Mouse (Mus musculus) heart, embryonic 10.5 days (tissue): ENCODE measurements at regions not wholly inside any gene's neighbourhood (a gene's known extent, or its start where the extent isn't known, plus 50 kb on each side); places are given as distances from the start of the nearest gene placed in this dataset.

Experiments used
- DNase-seq: peaks from one replicate; pipeline ENCODE4 v3.0.0-alpha.2; 2017; ENCODE audit warnings: low spot score
- H3K27ac ChIP-seq: fragments of 300-500 bp; sonication (generic); 2 replicates; pipeline ENCODE4 v1.5.1; 2016; ENCODE audit warnings: mild to moderate bottlenecking
- H3K27me3 ChIP-seq: fragments of 300-500 bp; sonication (generic); 2 replicates; pipeline ENCODE4 v1.6.1; 2016; ENCODE audit warnings: mild to moderate bottlenecking; ENCODE audit not compliant: poor library complexity, insufficient read depth, severe bottlenecking
- H3K36me3 ChIP-seq: fragments of 300-500 bp; sonication (generic); 2 replicates; pipeline ENCODE4 v1.6.1; 2016; ENCODE audit warnings: mild to moderate bottlenecking, moderate library complexity
- H3K4me1 ChIP-seq: fragments of 300-500 bp; sonication (generic); 2 replicates; pipeline ENCODE4 v1.6.1; 2016; ENCODE audit warnings: mild to moderate bottlenecking
- H3K4me3 ChIP-seq: fragments of 300-500 bp; sonication (generic); 2 replicates; pipeline ENCODE4 v1.5.1; 2016; ENCODE audit warnings: mild to moderate bottlenecking, moderate library complexity
- H3K9me3 ChIP-seq: fragments of 300-500 bp; sonication (generic); 2 replicates; pipeline ENCODE4 v1.6.1; 2016; ENCODE audit warnings: mild to moderate bottlenecking, moderate library complexity
- WGBS: fragments of 180-500 bp; shearing (Covaris S2); methylation state at CpG from one replicate; pipeline ENCODE4 v1.1.7; 2016; 5-methylcytosine and 5-hydroxymethylcytosine counted together

DNA sequence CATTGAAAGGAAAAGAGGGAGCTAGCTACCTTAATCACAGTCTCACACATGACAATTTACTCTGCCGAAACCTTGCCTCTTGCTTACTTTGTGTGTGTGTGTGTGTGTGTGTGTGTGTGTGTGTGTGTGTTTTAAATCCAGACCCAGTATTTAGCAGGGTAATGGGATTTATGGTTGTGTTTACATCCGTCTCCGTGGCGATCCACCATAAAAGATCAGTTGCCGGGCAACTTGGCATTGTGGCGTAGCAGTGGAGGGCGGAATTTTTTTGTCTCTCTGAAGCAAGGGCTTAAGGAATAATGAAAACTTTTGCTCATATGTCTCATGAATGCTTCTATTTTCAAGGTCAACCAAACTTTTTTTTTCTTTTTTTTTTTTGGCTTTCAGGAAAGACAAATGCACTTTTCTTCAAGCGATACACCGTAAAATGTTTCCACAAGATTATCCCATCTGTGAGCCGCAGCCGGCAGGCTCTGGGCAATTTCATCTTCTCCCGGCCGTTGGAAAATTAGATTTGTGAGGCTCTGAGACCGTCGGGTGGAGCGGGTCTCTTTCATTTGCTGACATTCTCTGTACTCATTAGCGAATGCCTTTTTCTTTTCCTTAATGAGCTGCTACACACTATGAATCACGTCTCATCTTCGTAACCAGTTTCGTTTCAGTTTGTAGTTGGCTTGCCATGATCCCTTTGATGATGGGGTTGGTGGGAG lies 53.9 kb upstream of the Ptch1 start:
- Histone ChIP-seq H3K9me3 (no peaks in the 10 kb centered on the region), H3K4me3 (no peak overlapping the region), H3K27me3 (no peaks in the 10 kb centered on the region), H3K36me3 (no peaks in the 10 kb centered on the region), H3K27ac (no peak overlapping the region), H3K4me1 (peaks cover under 1% of the 10 kb centered on the region; the same call in 1 of the 2 replicates)
- DNase-seq = no peak
- 74% methylated on average over 20 of the region's 20 CpGs for WGBS

DNA sequence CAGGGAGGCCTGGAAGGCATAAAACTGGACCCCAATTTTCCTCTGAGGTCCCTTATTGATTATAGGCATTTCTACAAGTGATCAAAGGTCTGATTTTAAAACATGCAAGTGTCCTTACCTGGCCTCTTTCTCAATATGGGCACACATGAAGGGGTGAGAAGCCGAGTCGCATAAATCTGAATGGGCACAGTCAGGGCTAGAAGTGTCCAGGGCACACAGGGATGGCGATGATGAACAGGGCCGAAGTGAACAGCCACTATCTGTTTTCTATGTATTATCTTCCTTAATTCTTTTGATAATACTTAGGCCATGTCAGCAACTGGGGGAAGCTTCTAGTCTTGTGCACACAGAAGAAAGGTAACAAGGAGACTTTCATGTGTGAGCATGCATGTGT lies 54.5 kb upstream of the Ptch1 start:
- Histone ChIP-seq H3K4me3 (no peak overlapping the region), H3K27me3 (no peaks in the 10 kb centered on the region), H3K4me1 (peaks cover 5% of the 10 kb centered on the region; the same call in 1 of the 2 replicates), H3K9me3 (no peaks in the 10 kb centered on the region), H3K36me3 (no peaks in the 10 kb centered on the region), H3K27ac (no peak overlapping the region)
- no peak for DNase-seq
- 84% methylated on average over 4 of the region's 4 CpGs for WGBS

DNA sequence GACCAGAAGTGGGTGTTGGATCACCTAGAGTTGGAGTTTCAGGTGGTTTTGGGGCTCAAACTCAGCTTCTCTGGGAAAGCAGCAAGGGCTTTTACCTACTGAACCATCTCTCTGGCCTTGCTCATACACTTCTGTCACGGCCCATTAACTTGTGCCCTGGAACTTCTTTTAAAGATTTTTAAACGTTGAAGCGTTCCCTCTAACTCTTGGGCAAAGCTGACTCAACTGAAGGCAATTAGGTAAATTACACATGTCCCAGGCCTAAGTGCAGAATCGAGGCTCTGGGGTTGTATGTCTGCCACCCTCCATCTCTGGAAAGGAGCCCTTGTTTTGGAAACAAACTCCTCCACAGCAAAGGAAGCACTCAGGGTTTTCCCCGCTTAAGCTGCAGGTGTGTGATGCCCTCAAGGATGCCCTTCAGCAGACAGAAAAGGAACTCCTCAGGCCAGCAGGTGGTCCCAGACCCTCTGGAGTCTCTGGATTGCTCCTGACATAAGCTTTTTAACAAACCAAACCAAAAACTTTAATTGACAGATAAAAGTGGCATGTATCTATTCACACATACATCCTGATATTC lies 58.5 kb upstream of the Ptch1 start:
- Histone ChIP-seq H3K4me3 (no peak overlapping the region), H3K27ac (no peak overlapping the region), H3K9me3 (no peaks in the 10 kb centered on the region), H3K27me3 (no peaks in the 10 kb centered on the region), H3K36me3 (no peaks in the 10 kb centered on the region), H3K4me1 (peaks cover 5% of the 10 kb centered on the region; the same call in 1 of the 2 replicates)
- 52% methylated on average over 5 of the region's 5 CpGs for WGBS
- no peak for DNase-seq

DNA sequence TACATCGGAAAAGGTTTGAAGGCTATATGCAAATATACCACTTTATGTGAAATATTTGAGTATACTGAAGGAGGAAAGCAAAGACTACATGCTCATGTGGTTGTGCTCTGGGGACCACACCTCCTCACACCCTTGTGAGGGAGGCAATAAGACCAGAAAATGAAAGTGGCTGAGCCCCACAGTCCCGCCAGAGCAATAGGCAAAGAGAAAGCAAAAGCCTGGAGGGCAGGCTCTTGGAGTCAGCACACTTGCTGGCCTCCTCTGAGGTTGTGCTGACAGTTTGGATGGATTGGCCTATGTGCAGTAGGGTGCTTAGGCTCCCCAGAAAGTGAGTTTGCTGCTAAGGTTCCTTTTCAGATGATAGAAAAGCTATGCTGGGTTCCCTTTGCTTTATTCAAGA lies 60.9 kb upstream of the Ptch1 start:
- Histone ChIP-seq H3K36me3 (no peaks in the 10 kb centered on the region), H3K27me3 (no peaks in the 10 kb centered on the region), H3K4me3 (no peak overlapping the region), H3K27ac (no peak overlapping the region), H3K9me3 (no peaks in the 10 kb centered on the region), H3K4me1 (peaks cover 5% of the 10 kb centered on the region; the same call in 1 of the 2 replicates)
- no peak for DNase-seq
- WGBS = 69% methylated on average over 2 of the region's 2 CpGs

DNA sequence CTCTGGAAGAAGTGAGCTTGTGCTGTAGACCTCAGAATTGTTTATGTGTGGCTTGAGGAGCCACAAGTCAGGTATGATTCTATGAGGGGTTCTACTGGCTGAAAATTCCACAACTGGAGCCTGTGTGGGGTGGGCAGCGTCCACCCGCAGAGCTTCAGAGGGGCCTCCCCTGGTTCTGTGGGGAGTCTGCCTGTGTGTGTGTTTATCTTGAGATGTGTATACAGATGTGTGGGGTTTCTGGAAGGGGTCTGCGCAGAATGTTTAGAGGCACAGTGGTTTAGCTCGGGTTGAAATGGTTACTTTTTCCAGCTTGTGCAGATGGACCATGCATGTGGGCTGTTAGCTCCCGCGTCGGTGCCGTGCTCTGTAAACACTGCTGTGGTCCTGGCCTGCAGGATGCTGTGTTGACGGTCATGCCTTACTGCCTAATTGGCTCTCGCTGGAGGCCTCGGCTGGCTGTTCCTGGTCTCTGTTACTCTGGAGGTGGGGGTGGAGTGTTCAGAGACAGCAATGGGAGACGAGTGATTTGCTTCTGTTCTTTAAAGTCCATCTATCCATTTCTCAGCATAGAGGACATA lies 68.3 kb upstream of the Ptch1 start:
- Histone ChIP-seq H3K36me3 (no peaks in the 10 kb centered on the region), H3K4me1 (peaks cover 23% of the 10 kb centered on the region), H3K9me3 (no peaks in the 10 kb centered on the region), H3K4me3 (no peak overlapping the region), H3K27ac (peak overlapping the region; percentile 74), H3K27me3 (no peaks in the 10 kb centered on the region)
- no peak for DNase-seq
- 43% methylated on average over 12 of the region's 12 CpGs for WGBS

DNA sequence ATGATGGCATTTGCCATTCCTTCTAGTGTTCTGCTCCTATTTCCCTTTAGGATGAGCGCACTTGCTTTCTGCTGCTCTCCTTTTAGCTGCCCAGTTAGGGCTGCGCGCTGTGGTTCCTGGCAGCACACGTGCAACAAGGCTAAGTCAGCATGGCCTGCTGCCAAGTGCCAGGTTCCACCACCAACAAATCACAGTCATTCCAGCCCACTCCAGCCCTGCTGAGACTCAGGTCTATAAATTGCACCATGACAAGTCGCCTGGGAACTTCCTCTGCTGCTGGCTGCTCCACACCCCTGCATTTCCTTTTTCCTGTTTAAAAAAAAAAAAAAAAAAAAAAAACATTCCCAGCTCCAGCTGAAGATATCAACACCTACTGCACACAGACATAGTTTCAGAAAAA lies 69.2 kb upstream of the Ptch1 start:
- Histone ChIP-seq H3K36me3 (no peaks in the 10 kb centered on the region), H3K27me3 (no peaks in the 10 kb centered on the region), H3K9me3 (no peaks in the 10 kb centered on the region), H3K4me3 (no peak overlapping the region), H3K4me1 (peaks cover 23% of the 10 kb centered on the region), H3K27ac (peak overlapping the region; percentile 79)
- peak; percentile 89 for DNase-seq
- WGBS = 44% methylated on average over 5 of the region's 5 CpGs

DNA sequence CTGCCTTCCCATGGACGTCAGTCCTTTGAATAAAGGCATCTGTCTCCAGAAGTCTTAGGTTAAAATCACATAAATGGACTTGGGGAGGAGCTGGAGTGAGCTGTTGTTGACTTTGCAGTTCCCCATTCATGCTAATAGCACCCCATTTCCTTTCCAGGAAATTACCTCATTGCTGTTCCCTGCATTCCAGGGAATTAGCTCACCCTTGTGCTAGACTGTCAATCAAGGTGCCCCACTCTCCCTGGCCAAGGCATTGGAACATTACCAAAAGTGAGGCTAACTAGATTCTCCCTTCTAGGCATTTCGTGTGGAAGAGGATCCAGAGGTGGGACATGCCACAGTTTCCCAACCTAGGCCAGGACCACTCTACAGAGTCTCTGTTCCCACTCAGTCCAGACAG lies 70.0 kb upstream of the Ptch1 start:
- H3K4me3 ChIP-seq = no peak overlapping the region
- no peaks in the 10 kb centered on the region for H3K27me3 ChIP-seq
- H3K4me1 ChIP-seq = peaks cover 23% of the 10 kb centered on the region
- WGBS = 56% methylated on average over 2 of the region's 2 CpGs
- no peaks in the 10 kb centered on the region for H3K36me3 ChIP-seq
- no peaks in the 10 kb centered on the region for H3K9me3 ChIP-seq
- no peak for DNase-seq
- H3K27ac ChIP-seq = peak overlapping the region; percentile 79

DNA sequence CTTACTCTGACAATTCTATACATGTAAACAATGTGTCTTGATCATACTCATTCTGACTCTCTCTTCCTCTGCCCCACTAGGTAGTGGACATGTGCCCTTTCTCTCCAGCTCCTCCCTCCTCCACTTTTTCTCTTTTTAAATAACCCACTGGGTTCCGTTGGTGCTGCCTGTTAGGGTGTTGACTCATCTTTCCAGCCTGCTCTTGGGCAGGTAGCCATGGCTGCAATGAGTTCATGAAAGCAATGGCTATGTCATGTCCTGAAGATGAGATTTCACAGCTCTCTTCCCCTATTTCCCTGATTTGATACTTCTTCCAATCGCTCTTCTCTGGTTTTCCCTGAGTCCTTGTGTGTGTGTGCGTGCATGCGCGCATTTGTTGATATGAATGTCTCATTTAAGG lies 70.9 kb upstream of the Ptch1 start:
- Histone ChIP-seq H3K27me3 (no peaks in the 10 kb centered on the region), H3K4me1 (peaks cover 23% of the 10 kb centered on the region), H3K9me3 (no peaks in the 10 kb centered on the region), H3K4me3 (no peak overlapping the region), H3K27ac (no peak overlapping the region), H3K36me3 (no peaks in the 10 kb centered on the region)
- no peak for DNase-seq
- 86% methylated on average over 5 of the region's 5 CpGs for WGBS

DNA sequence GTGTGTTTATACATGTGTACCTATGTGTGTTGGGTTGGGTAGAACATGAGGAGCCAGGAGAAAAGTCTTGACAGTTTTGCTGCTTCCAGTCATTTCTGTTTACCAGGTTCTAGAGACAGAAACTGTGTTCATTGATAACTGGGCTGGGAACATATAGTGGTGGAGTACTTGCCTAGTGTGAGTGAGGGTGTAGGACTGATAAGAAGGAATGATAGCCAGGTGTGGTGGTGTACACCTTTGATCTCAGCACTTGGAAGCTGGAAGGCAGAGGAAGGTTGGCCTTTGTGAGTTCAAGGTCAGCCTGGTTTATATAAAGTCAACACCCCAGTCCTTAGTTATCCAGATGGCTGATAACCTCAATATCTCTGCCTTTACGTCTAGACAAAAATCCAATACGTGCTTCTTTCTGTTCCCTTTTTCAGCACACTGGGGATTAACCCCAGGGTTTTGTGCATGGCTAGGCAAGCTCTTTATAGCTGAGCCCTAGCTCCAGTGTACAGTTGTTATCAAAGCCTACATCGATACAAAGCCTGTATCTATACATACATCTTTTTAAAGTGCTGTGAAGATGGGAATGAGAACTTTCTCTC lies 75.8 kb upstream of the Ptch1 start:
- no peak for DNase-seq
- WGBS = 70% methylated on average over 3 of the region's 3 CpGs
- no peaks in the 10 kb centered on the region for H3K27me3 ChIP-seq
- H3K4me3 ChIP-seq = no peak overlapping the region
- no peaks in the 10 kb centered on the region for H3K4me1 ChIP-seq
- no peak overlapping the region for H3K27ac ChIP-seq
- no peaks in the 10 kb centered on the region for H3K9me3 ChIP-seq
- no peaks in the 10 kb centered on the region for H3K36me3 ChIP-seq

DNA sequence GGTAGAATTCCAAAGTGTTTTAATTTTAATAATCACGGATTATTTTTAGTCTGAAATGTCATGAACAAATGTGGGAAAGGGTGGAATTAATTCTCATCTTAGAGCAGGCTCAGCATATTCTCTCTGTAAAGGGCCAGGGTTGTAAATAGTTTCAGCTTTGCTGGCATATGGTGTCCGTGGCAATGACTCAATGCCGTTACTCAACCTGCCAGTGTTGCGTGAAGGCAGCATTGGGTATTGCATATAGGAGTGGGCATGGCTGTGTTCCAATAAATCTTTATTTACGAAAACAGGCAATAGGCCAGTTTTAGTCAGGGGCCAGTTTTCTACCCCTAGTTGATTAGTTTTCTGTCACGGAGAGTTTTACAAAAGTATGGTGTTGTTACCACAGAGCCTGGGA lies 81.1 kb upstream of the Ptch1 start:
- DNase-seq = no peak
- Histone ChIP-seq H3K27me3 (no peaks in the 10 kb centered on the region), H3K4me3 (no peak overlapping the region), H3K4me1 (no peaks in the 10 kb centered on the region), H3K9me3 (no peaks in the 10 kb centered on the region), H3K36me3 (no peaks in the 10 kb centered on the region), H3K27ac (no peak overlapping the region)
- WGBS = 90% methylated on average over 6 of the region's 6 CpGs

DNA sequence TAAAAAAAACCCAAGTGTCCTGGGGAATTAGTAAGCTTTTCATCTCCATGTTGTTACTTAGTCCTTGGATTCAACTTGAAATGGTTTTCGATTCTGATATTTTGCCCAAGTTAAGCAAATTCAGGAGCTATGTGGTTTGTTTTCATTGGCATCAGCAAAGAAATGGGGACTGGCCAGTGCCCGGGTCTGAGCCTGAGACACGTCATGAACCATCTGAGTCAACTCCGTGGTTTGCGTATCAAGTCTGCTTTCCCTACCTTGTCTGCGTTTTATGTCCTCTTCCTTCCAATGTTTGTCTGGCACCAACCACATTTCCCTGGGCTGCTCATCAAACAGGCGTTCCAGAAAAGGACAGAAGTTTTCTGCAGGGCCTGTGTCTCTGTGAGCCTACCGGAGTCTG lies 83.7 kb upstream of the Ptch1 start:
- Histone ChIP-seq H3K4me1 (no peaks in the 10 kb centered on the region), H3K9me3 (no peaks in the 10 kb centered on the region), H3K27ac (no peak overlapping the region), H3K36me3 (no peaks in the 10 kb centered on the region), H3K4me3 (no peak overlapping the region), H3K27me3 (no peaks in the 10 kb centered on the region)
- WGBS = 84% methylated on average over 8 of the region's 8 CpGs
- DNase-seq = no peak

DNA sequence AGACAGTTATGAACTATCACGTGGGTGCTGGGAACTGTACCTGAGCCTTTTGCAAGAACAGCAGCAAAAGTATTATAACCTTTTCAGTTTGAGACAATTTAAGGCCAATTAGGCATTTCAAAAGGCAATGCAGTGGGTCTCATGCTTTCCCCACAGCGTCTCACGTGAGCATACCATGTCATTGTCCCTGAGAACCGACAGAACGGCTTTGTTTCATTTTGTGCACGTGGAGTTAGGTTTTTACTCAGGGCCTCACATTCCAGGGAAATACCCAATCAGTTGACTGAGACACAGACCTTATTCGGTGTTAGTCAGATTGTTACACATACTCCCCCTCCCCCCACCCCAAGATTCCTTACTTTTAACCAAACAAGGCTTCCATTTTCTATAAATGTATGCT lies 86.0 kb upstream of the Ptch1 start:
- H3K4me1 ChIP-seq = no peaks in the 10 kb centered on the region
- no peak overlapping the region for H3K27ac ChIP-seq
- no peaks in the 10 kb centered on the region for H3K36me3 ChIP-seq
- 83% methylated on average over 7 of the region's 7 CpGs for WGBS
- no peak overlapping the region for H3K4me3 ChIP-seq
- no peaks in the 10 kb centered on the region for H3K27me3 ChIP-seq
- no peak for DNase-seq
- no peaks in the 10 kb centered on the region for H3K9me3 ChIP-seq

DNA sequence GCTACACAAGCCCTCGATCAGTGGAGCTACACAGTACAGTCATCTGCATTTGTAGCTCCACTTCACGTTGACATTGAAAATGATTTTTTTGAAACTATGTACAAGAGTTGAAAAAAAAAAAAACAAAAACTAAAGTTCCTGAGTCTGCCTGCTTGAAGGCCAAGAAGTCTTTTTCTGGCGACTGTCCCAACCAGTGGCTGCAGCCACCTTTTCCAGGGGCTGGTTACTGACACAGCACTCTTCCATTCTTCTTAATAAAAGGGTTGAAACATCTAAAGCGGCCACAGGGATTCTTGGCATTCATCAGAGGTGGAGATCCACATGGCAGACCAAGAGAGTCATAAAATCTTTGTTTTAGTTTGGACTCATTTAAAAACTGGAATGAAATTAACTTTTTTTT lies 87.0 kb upstream of the Ptch1 start:
- Histone ChIP-seq H3K4me3 (no peak overlapping the region), H3K36me3 (no peaks in the 10 kb centered on the region), H3K27ac (no peak overlapping the region), H3K4me1 (no peaks in the 10 kb centered on the region), H3K9me3 (no peaks in the 10 kb centered on the region), H3K27me3 (no peaks in the 10 kb centered on the region)
- DNase-seq = no peak
- WGBS = 79% methylated on average over 4 of the region's 4 CpGs
